Mouse (Mus musculus): ENCODE measurements around the gene Cntrob.

DNA sequence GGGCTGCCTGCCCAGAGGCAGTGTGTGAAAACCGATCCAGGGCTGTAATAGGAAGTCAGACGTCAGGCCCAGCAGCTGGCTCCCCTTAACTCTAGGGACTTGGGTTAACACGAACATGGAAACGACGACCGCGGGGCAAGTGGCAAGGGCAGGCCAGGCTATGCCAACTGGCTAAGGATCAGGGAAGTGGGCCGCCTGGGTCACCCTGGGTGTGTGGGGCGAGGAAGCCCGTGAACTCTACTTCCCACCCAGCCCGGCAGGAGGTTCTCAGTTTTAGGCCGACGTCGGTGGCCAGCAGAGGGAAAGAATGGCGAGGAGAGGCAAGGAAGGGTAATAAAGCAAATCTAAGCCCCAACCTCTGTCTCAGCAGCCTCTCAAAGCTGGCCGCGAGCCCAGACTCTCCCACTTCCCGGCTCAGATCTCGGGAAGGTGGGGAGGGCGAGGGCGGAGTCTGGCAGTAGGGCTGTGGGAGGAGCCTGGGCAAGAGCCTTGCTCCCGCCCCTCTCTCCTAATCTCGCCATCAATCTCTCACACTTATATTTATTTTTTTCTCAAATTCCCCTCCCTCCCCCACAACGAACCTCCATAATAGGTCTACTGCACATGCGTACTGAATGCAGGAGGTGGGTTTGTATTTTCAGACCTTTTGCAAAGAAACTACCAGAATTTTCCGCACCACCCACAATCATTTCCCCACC lies 42.7 kb upstream of the Cntrob start:
- TF ChIP-seq CTCF (IDR thresholded peaks at IDR 0.05; ENCODE audit: low read depth) (no peak), EP300 (IDR thresholded peaks at IDR 0.05; ENCODE audit: low read depth) (no peak)

Data from liver, postnatal 0 days (tissue).